Mouse (Mus musculus) neural tube, embryonic 13.5 days (tissue): ENCODE results near the gene Btnl6. TPM values are rescaled to one million over a fixed set of nuclear protein-coding genes. Genes with fewer than 3 reads are reported as not detected.
"Not testable (repeated sequence)": the region's sequence is repeated elsewhere in the genome, so short reads cannot be mapped to it uniquely, and the experiment has no call there.

Experiments used
- ATAC-seq: fragments of 200-750 bp; cut with Nextera tagmentation; 2 replicates; pipeline ENCODE4 v1.8.0; 2017; ENCODE audit warnings: low read depth, mild to moderate bottlenecking, moderate TSS enrichment, moderate library complexity
- H3K27ac ChIP-seq: fragments of 300-500 bp; sonication (generic); replicated peaks from 2 replicates; pipeline ENCODE4 v1.5.1; 2015; ENCODE audit warnings: moderate library complexity, mild to moderate bottlenecking, inconsistent platforms
- H3K27me3 ChIP-seq: fragments of 300-500 bp; sonication (generic); 2 replicates; pipeline ENCODE4 v1.6.1; 2015; ENCODE audit warnings: mild to moderate bottlenecking, inconsistent platforms
- H3K36me3 ChIP-seq: fragments of 300-500 bp; sonication (generic); 2 replicates; pipeline ENCODE4 v1.6.1; 2015; ENCODE audit warnings: mild to moderate bottlenecking, inconsistent platforms
- H3K4me1 ChIP-seq: fragments of 300-500 bp; sonication (generic); replicated peaks from 2 replicates; pipeline ENCODE4 v1.6.1; 2015; ENCODE audit warnings: inconsistent platforms
- H3K4me2 ChIP-seq: fragments of 300-500 bp; sonication (generic); 2 replicates; pipeline ENCODE4 v1.6.1; 2015; ENCODE audit warnings: inconsistent platforms, mild to moderate bottlenecking, moderate library complexity
- H3K4me3 ChIP-seq: fragments of 300-500 bp; sonication (generic); 2 replicates; pipeline ENCODE4 v1.5.1; 2015; ENCODE audit warnings: mild to moderate bottlenecking, inconsistent platforms
- H3K9ac ChIP-seq: fragments of 300-500 bp; sonication (generic); 2 replicates; pipeline ENCODE4 v1.6.1; 2015; ENCODE audit warnings: moderate library complexity, mild to moderate bottlenecking, inconsistent platforms
- H3K9me3 ChIP-seq: fragments of 300-500 bp; sonication (generic); 2 replicates; pipeline ENCODE4 v1.6.1; 2016; ENCODE audit warnings: inconsistent platforms
- WGBS: fragments of 180-500 bp; shearing (Covaris S2); methylation state at CpG from one replicate; pipeline ENCODE4 v1.1.7; 2015; 5-methylcytosine and 5-hydroxymethylcytosine counted together
- polyA plus RNA-seq: library from polyadenylated mRNA; unstranded; fragments of >200 nt; fragmentation: Nextera tagmentation; extraction: Ambion mirVana; gene quantifications from 2 replicates; pipeline ENCODE4 v1.2.1, GENCODE M21; 2015

The Btnl6 gene
- polyA plus RNA-seq, 1 experiment from 2014 or later = not detected

DNA sequence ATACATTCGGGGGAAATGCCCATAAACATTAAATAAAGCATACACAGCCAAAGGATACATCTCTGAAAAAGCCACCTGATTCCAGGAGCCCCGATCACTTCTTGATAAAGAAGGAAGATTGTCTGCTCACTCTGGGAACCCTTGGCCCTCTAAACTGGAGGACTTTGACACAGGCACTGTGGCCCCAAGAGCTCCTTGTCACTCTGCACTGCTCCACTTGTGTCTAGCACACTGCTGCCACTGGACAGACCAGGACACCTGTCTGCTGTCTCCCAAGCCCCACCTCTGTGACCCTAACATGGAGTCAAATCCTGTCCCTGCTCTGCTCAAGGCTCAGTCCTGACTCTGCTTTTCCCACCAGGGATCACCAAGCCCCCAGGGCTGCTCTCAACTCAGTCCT lies 22.0 kb downstream of the Btnl6 start:
- not testable (repeated sequence) for H3K27ac ChIP-seq, H3K4me3 ChIP-seq, H3K4me2 ChIP-seq, H3K9me3 ChIP-seq, ATAC-seq, H3K4me1 ChIP-seq, H3K9ac ChIP-seq, H3K27me3 ChIP-seq, H3K36me3 ChIP-seq
- 92% methylated on average over 2 of the region's 2 CpGs for WGBS

DNA sequence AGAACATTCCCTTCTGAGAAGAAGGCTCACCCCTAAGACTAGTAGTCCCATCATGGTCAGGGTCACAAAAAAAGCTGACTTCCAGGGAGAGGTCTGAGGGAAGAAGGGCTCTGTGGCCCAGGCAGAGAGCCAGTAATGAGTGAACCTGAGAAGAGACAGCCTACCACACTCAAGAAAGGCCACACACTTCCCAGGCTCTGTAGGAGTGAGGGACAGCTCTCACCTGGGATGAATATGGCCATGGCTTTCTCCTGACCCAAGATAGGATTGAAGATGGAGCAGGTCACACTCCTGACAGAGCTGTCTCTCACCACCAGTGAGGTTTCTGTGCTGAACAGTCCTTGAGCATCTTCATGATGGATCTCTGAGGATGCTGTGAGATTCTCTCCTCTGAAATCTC lies 24.4 kb downstream of the Btnl6 start:
- no peak for ATAC-seq
- no peaks in the 10 kb centered on the region for H3K36me3 ChIP-seq
- H3K4me3 ChIP-seq = no peak overlapping the region
- H3K4me2 ChIP-seq = no peak overlapping the region
- H3K9me3 ChIP-seq = no peaks in the 10 kb centered on the region
- no peak overlapping the region for H3K27ac ChIP-seq
- H3K27me3 ChIP-seq = no peaks in the 10 kb centered on the region
- H3K9ac ChIP-seq = no peak overlapping the region
- H3K4me1 ChIP-seq = no peaks in the 10 kb centered on the region

DNA sequence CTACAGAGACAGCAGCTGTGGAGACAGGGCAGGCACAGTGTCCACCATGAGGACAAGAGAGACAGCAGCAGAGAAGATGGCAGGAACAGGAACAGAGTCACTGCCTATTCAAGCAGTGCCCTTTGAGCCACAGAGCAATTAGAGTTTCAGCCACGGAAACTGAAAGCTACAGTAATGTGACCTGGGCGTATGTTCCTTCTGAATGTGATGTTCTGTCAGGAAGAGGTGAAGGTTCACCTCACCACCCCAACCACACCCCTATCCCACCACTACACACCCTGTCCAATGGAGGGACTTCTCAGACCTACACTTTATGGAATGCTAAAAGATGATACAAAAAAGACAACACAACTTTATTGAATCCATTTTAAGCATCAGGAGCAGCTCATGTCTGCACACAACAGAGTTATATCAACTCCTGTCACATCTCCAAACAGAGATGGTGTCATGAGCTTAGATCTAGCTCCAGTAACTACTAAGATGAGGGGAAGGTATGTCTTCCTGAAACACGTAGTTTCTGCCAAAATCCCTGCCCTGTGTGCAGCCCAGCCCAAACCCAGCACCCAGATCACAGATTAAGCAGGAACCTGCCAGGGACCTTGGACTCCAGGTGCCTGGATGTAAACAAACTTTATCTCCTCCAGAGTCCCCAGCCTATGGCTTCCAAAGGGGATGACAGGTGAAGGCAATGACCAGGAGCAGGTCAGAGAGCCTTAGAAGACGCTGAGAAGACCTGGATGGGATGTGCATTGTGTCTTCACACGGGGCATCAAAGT lies 39.7 kb downstream of the Btnl6 start, which contains the start of gene Btnl4:
TSS of gene Btnl4 (minus strand) at position 81 of the 776 bp plus-strand sequence.
- H3K9ac ChIP-seq, H3K9me3 ChIP-seq, H3K4me2 ChIP-seq, H3K27me3 ChIP-seq, H3K4me1 ChIP-seq, H3K27ac ChIP-seq, H3K4me3 ChIP-seq, H3K36me3 ChIP-seq, ATAC-seq: not testable (repeated sequence)
- 91% methylated on average over 5 of the region's 5 CpGs for WGBS

DNA sequence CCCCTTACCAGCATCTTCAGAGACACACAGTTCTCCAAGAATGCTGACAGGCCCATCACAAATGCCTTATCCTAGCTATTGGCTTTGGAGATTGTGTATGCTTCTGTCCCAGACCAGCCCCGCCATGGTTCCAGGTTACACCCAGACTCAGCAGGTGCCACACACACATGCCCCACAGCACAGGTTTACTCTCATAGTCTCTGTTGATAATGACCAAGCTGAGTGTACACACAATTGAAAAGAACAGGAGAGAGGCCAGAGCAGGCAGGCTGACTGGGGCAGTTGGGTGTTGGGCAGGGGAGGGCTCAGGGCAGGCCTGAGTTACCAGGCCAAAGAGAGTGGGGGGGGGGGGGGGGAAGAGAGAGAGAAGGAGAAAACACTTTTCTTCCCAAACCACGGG lies 40.7 kb downstream of the Btnl6 start:
- Histone ChIP-seq H3K4me3 (no peak overlapping the region), H3K36me3 (no peaks in the 10 kb centered on the region), H3K9me3 (no peaks in the 10 kb centered on the region), H3K27me3 (no peaks in the 10 kb centered on the region), H3K9ac (no peak overlapping the region), H3K4me1 (no peaks in the 10 kb centered on the region), H3K4me2 (no peak overlapping the region), H3K27ac (no peak overlapping the region)
- ATAC-seq = no peak
- WGBS = 89% methylated on average over 1 of the region's 2 CpGs

DNA sequence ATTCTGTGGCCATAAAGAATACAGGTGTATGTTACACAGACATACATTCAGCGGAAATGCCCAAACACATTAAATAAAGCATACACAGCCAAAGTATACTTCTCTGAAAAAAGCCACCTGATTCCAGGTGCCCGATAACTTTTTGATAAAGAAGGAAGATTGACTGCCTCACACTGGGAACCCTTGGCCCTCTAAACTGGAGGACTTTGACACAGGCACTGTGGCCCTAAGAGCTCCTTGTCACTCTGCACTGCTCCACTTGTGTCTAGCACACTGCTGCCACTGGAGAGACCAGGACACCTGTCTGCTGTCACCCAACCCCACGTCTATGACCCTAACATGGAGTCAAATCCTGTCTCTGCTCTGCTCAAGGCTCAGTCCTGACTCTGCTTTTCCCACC lies 42.1 kb downstream of the Btnl6 start:
- H3K36me3 ChIP-seq = no peaks in the 10 kb centered on the region
- no peaks in the 10 kb centered on the region for H3K27me3 ChIP-seq
- 84% methylated on average over 3 of the region's 3 CpGs for WGBS
- H3K4me2 ChIP-seq = no peak overlapping the region
- H3K9me3 ChIP-seq = no peaks in the 10 kb centered on the region
- no peak overlapping the region for H3K4me3 ChIP-seq
- H3K4me1 ChIP-seq = no peaks in the 10 kb centered on the region
- H3K27ac ChIP-seq = no peak overlapping the region
- no peak for ATAC-seq
- no peak overlapping the region for H3K9ac ChIP-seq

DNA sequence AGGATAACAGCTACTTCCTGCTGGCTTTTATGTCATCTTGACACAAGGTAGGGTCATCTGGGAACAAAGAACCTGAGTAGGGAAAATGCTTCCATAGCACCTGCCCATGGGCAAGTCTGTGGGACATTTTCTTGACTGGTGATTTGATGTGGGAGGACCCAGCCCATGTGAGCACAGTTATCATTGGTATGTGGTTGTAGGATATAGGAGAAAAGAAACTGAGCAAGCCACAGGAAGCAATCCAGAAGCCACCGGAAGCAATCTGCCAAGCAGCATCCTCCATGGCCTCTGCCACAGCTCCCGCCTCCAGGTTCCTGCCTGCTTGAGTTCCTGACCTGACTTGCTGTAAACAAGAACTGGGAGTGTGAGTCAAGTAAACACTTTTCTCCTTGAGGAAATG lies 46.7 kb downstream of the Btnl6 start:
- no peak for ATAC-seq
- no peaks in the 10 kb centered on the region for H3K36me3 ChIP-seq
- H3K4me3 ChIP-seq = no peak overlapping the region
- 84% methylated on average over 2 of the region's 2 CpGs for WGBS
- no peaks in the 10 kb centered on the region for H3K27me3 ChIP-seq
- no peaks in the 10 kb centered on the region for H3K9me3 ChIP-seq
- no peaks in the 10 kb centered on the region for H3K4me1 ChIP-seq
- no peak overlapping the region for H3K9ac ChIP-seq
- no peak overlapping the region for H3K4me2 ChIP-seq
- H3K27ac ChIP-seq = no peak overlapping the region

GRCm38 (mm10) chr17:34465906-34466305 lies 51.2 kb downstream of the Btnl6 start:
- not testable (repeated sequence) for H3K9me3 ChIP-seq, H3K9ac ChIP-seq, H3K4me1 ChIP-seq, H3K4me3 ChIP-seq, H3K36me3 ChIP-seq, H3K4me2 ChIP-seq, ATAC-seq, H3K27ac ChIP-seq, H3K27me3 ChIP-seq

- H3K4me1 ChIP-seq = no peaks in the 10 kb centered on the region
- no peak overlapping the region for H3K9ac ChIP-seq
- H3K36me3 ChIP-seq = no peaks in the 10 kb centered on the region
- H3K27ac ChIP-seq = no peak overlapping the region
- no peak overlapping the region for H3K4me3 ChIP-seq
- no peak for ATAC-seq
- no peaks in the 10 kb centered on the region for H3K9me3 ChIP-seq
- H3K4me2 ChIP-seq = no peak overlapping the region
- H3K27me3 ChIP-seq = no peaks in the 10 kb centered on the region
- WGBS = 90% methylated on average over 3 of the region's 3 CpGs
Measured at GRCm38 (mm10) chr17:34459255-34459654, 57.9 kb downstream of the Btnl6 start.

Other genes with a start within 250 kb of the Btnl6 start
- 0.36 and 0.63 TPM in 2 replicates for gene H2-Aa, start 229.5 kb downstream of the Btnl6 start, polyA plus RNA-seq
- 2.8 and 2.9 TPM in 2 replicates for gene H2-Eb1, start 211.5 kb downstream of the Btnl6 start, polyA plus RNA-seq
- gene H2-Eb2, start 191.7 kb downstream of the Btnl6 start, polyA plus RNA-seq = 0.13 and 0.25 TPM in 2 replicates
- not detected in 2 replicates for gene Btnl2, start 162.5 kb downstream of the Btnl6 start, polyA plus RNA-seq
- gene Btnl1, start 140.2 kb downstream of the Btnl6 start, polyA plus RNA-seq = not detected in 2 replicates
- 2.7 and 2.8 TPM in 2 replicates for gene BC051142, start 118.5 kb downstream of the Btnl6 start, polyA plus RNA-seq
- not detected in 2 replicates for gene Btnl4, start 40.0 kb downstream of the Btnl6 start, polyA plus RNA-seq
- gene Notch4, start 46.9 kb upstream of the Btnl6 start, polyA plus RNA-seq = 5.4 and 9.5 TPM in 2 replicates
- 4.8 and 5.3 TPM in 2 replicates for gene Gpsm3, start 72.5 kb upstream of the Btnl6 start, polyA plus RNA-seq
- 9.2 and 10.2 TPM in 2 replicates for gene Pbx2, start 73.9 kb upstream of the Btnl6 start, polyA plus RNA-seq
- gene Ager, start 80.5 kb upstream of the Btnl6 start, polyA plus RNA-seq = 2.0 and 2.2 TPM in 2 replicates
- 260 and 270 TPM in 2 replicates for gene Rnf5, start 86.3 kb upstream of the Btnl6 start, polyA plus RNA-seq
- 89.5 and 99.6 TPM in 2 replicates for gene Agpat1, start 86.9 kb upstream of the Btnl6 start, polyA plus RNA-seq
- 21.8 and 28.4 TPM in 2 replicates for gene Egfl8, start 98.6 kb upstream of the Btnl6 start, polyA plus RNA-seq
- 23.7 and 25.0 TPM in 2 replicates for gene Ppt2, start 111.2 kb upstream of the Btnl6 start, polyA plus RNA-seq
- 3.8 and 4.2 TPM in 2 replicates for gene Prrt1, start 112.2 kb upstream of the Btnl6 start, polyA plus RNA-seq
- gene Fkbpl, start 127.4 kb upstream of the Btnl6 start, polyA plus RNA-seq = 17.1 and 18.6 TPM in 2 replicates
- 106 TPM in 2 replicates for gene Atf6b, start 129.8 kb upstream of the Btnl6 start, polyA plus RNA-seq
- gene Tnxb, start 153.2 kb upstream of the Btnl6 start, polyA plus RNA-seq = 0.11 and 0.14 TPM in 2 replicates
- not detected in 2 replicates for gene C4b, start 226.5 kb upstream of the Btnl6 start, polyA plus RNA-seq